Mouse (Mus musculus) hematopoietic stem cell, adult 5-6 weeks (primary cell): ENCODE data around the gene Slc2a12. TPM values are rescaled to one million over a fixed set of nuclear protein-coding genes. Genes with fewer than 3 reads are reported as not detected.

Source experiments
- total RNA-seq: library from RNA; stranded (forward); fragments of 172-1452, 232-1000 nt; gene quantifications from 2 replicates; pipeline ENCODE4 v1.2.3, GENCODE M21; 2017

Gene Slc2a12
- total RNA-seq, 1 experiment from 2014 or later, result 0.10 TPM

Other genes with a start within 250 kb of the Slc2a12 start
- gene Tbpl1, start 86.9 kb downstream of the Slc2a12 start, total RNA-seq, result 26.6 and 41.7 TPM in 2 replicates
- gene Tcf21, start 175.2 kb downstream of the Slc2a12 start, total RNA-seq, result not detected in 2 replicates